Mouse (Mus musculus) testis, adult 2 months (tissue): Measurements from ENCODE around the gene Kcne1.

Source experiments
- CTCF ChIP-seq: fragments of 200-500 bp; IDR thresholded peaks from 2 replicates; pipeline ENCODE4 v1.5.1; 2012; ENCODE audit warnings: low read depth, mild to moderate bottlenecking, inconsistent platforms, low read length, moderate library complexity; ENCODE audit not compliant: control insufficient read depth, insufficient read depth, insufficient replicate concordance
- POLR2A ChIP-seq: fragments of 200-500 bp; IDR thresholded peaks from 2 replicates; pipeline ENCODE4 v1.6.1; 2012; ENCODE audit warnings: low read depth, mild to moderate bottlenecking, inconsistent platforms, low read length, moderate library complexity; ENCODE audit not compliant: control insufficient read depth

DNA sequence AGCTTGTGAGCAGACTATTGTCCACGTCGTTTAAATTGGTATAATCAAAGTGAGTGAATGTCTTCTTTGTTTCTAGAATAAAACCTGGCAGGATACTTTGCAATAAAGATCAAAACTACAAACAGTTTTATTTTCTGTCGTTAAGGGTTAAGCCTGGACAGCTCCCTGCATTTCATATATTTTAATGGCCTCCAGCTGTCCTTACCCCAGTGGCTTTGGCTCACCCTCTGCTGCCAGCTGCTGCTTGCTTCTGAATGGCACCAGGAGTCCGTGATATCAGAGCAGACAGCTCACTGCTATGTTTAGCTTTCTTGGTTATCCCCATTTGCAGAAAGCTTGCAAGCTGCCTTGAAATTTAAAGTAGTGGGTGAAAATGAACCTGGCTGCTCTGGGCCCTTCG, 57.3 kb downstream of the Kcne1 start:
- TF ChIP-seq CTCF (no peak), POLR2A (no peak)
